ENCODE assay signal across 23 mouse cellular contexts in genomic region chr1:137279981-137280380, GRCm38 (mm10).
"Had no signal": no experiment of that assay in that cellular context is flagged by ENCODE, and none has a peak within 500 bp of the region (broad histone marks: within the 10 kb centered on the region; RNA-seq: fewer than 3 reads in every experiment).

No protein-coding gene starts in this region.

- H3K36me3 ChIP-seq: limb, embryonic 12.5 days; limb, embryonic 15.5 days; liver, embryonic 15.5 days; neural tube, embryonic 12.5 days; neural tube, embryonic 15.5 days had no signal

- DNase-seq: kidney, adult 18-20 months; kidney, adult 9 months; kidney, postnatal 36 days; layer of hippocampus, postnatal 36 days; left cerebral cortex, postnatal 4 days; lung, embryonic 14.5 days; midbrain, embryonic 14.5 days; right cerebral cortex, adult 18-20 months; right cerebral cortex, postnatal 14 days; right cerebral cortex, postnatal 4 days; thymus, adult 2 months; thymus, postnatal 14 days; thymus, postnatal 4 days had no signal

- ATAC-seq: inflammation-experienced regulatory T-cells, adult 6 months; intestine, embryonic 16.5 days had no signal

- H3K9me3 ChIP-seq: limb, embryonic 15.5 days; liver, embryonic 15.5 days; neural tube, embryonic 12.5 days; neural tube, embryonic 15.5 days had no signal

- H3K9ac ChIP-seq: limb, embryonic 12.5 days; limb, embryonic 15.5 days; liver, embryonic 15.5 days; lung, embryonic 14.5 days; neural tube, embryonic 12.5 days; neural tube, embryonic 15.5 days had no signal

- H3K27me3 ChIP-seq: limb, embryonic 12.5 days; limb, embryonic 15.5 days; liver, embryonic 15.5 days; neural tube, embryonic 12.5 days; neural tube, embryonic 15.5 days had no signal

- H3K4me2 ChIP-seq: limb, embryonic 12.5 days; limb, embryonic 15.5 days; liver, embryonic 11.5 days; liver, embryonic 15.5 days; lung, embryonic 14.5 days; midbrain, embryonic 11.5 days; neural tube, embryonic 12.5 days; neural tube, embryonic 15.5 days had no signal

- H3K4me3 ChIP-seq: limb, embryonic 12.5 days; limb, embryonic 15.5 days; liver, embryonic 15.5 days; neural tube, embryonic 12.5 days; neural tube, embryonic 15.5 days had no signal

- H3K4me1 ChIP-seq: liver, embryonic 15.5 days; neural tube, embryonic 12.5 days; neural tube, embryonic 15.5 days had no signal

- H3K27ac ChIP-seq: kidney, postnatal 0 days; limb, embryonic 12.5 days; limb, embryonic 15.5 days; liver, embryonic 15.5 days; neural tube, embryonic 12.5 days; neural tube, embryonic 15.5 days had no signal
